Mouse (Mus musculus) adrenal gland, postnatal 36 days (tissue): ENCODE measurements around the gene Depp1. TPM values are rescaled to one million over a fixed set of nuclear protein-coding genes. Genes with fewer than 3 reads are reported as not detected.
"Not testable (repeated sequence)": the region's sequence is repeated elsewhere in the genome, so short reads cannot be mapped to it uniquely, and the experiment has no call there.

Source experiments
- DNase-seq, 2 experiments: peaks; one replicate each; pipeline ENCODE4 v3.0.0; 2021; ENCODE audit warnings: mixed read lengths in 1 of 2
- long read RNA-seq, 2 experiments: library from polyadenylated mRNA; stranded (forward); transcript quantifications; one replicate each; pipeline ENCODE4 v2.0.0; 2021; ENCODE audit warnings: borderline sequencing depth in 2 of 2
- total RNA-seq, 2 experiments: library from RNA; stranded (reverse); gene quantifications; 2 replicates each; pipeline ENCODE4 v1.2.3; 2021

The Depp1 gene
- total RNA-seq: 10 to 100 TPM in 1 of 2 experiments, 1 to 10 TPM in 1; 7.0 to 20.2 TPM
- long read RNA-seq, experiment 1, partial matches to known transcripts: 1 of 7 reads
- long read RNA-seq, experiment 1, other reads (novel, unspliced or antisense): 0 of 7 reads
- long read RNA-seq, experiment 2, partial matches to known transcripts: 0 of 5 reads
- long read RNA-seq, experiment 2, other reads (novel, unspliced or antisense): 0 of 5 reads

DNA sequence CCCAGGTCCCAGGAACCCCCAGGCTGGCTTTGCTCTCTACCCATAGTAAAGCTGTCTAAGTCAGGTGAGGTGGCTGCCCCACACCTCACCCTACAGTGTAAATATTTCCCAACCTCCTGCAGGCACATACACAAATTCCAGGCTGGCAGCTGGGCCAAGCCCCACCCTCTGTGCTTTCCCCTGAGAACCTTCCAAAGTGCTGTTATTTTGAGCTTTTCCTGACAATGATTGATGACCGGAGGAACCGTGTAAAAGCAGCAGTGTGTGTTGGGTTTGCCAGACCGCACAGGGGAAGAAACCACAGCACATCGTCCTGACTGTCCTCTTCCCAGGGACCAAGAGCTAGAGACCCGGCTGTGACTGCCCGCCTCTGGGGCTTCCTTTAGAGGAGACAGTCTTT is at the start of gene Depp1:
Gene Depp1 (plus strand): TSS at position 204 of the 400 bp plus-strand sequence.
- DNase-seq: peak; percentile 42 to 73

DNA sequence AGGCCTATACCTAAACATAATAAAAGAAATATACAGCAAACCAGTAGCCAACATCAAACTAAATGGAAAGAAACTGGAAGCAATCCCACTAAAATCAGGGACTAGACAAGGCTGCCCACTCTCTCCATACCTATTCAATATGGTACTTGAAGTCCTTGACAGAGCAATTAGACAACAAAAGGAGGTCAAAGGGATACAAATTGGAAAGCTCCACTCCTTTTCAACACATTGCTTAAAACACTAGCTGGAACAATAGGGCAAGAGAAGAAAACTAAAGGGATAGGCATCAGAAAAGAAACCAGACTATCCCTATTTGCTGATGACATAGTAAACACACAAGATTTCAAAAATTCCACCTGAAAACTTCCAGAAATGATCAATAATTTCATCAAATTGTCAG is 49.4 kb upstream of the Depp1 start:
- DNase-seq: not testable (repeated sequence)

DNA sequence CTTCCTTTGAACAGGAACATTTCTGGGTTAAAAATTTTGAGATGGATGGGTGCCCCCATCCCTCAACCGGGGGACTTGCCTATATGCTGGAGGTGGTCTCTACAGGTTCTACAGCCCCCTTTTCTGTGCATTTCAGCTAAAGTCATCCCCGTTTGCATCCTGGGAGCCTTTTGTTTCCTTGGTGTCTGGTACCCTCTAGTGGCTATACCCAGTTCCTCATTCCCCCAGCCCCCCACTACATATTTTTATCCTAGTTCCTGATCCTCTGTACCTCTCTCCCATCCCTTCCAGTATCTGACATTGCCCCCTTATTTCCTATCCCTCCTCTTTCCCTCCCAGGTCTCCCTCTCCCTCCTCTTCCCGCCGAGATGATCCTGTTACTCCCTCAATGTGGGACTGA is 43.2 kb upstream of the Depp1 start:
- DNase-seq: no peak

DNA sequence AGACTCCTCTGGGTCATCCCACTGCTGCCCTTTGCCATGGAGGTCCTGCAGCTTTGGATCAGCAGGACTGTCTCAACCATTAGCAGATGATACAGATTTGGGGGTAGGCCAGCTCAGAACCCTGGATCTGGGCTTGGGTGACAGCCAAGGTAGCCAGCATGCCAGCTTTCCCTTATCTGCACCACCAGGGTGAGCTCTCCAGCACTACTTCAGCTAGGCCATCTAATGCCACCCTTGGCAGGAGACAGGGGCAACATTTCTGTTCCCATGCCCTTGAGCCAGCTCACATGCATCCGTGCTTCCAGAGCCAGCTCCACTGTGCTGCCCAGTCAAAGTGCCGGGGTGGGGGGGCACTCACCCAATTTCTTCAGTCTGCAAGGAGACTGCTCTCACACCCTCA is 34.7 kb upstream of the Depp1 start:
- no peak for DNase-seq

DNA sequence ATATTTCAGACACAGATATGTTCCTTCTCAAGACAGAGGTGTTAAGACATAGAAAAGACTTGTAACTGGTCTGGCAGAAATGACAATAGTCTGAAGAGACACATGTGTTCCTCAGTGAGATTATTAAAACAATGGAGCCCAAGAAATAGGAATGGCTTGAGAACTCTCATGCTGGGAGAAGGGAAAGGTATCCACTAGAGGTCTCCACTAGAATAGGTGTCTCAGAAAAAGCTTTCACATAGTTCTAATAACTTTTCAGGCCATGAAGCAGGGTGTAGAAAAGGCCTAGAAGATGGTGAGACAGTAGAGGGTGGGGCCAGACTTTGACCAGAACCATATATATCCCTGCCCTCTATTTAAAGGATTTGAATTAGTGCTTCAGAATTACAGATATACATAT is 32.3 kb upstream of the Depp1 start:
- DNase-seq: no peak

DNA sequence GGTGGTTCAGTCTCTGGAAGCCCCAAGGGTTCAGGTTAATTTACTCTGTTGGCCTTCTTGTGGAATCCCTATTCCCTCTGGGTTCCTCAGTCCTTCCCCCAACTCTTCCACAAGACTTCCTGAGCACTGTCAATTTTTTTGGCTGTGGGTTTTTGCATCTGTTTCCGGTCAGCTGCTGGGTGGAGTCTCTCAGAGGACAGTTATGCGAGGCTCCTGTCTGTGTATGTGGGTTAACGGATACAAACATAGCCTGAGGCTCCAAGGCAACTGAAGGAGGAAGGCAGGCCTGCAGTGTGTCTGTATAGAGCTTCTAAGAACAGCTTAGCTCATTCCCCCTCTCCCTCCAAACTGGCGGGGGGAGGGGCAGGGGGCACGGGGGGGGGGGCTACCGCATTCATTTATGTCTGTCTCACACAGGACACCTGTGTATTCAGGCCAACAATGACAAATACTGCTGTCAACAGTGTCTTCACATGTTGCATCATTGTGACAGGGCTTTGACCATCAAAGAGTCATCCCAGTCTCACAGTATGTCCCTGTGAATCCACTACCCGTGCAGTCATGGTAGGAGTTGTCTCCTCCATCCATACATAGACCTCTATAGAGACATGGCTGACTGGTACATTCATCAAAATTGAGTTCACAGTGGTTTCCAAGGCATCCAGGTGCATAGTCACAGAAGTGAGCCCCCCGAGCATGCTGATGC is 28.9 kb upstream of the Depp1 start:
- no peak for DNase-seq

DNA sequence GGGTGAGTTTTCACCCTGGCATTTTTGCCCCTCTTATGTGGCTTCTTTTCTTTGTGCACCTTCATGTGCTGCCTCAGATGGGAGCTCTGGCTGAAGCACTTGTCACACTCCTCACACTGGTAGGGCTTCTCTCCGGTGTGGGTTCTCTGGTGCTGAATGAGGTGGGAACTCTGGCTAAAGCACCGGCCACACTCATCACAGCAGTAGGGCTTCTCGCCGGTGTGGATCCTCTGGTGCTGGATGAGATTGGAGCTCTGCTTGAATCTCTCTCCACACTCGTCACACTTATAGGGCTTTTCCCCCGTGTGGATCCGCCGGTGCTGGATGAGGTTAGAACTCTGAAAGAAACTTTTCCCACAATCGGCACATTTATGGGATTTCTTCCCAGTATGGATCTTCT is 24.0 kb upstream of the Depp1 start:
- not testable (repeated sequence) for DNase-seq

DNA sequence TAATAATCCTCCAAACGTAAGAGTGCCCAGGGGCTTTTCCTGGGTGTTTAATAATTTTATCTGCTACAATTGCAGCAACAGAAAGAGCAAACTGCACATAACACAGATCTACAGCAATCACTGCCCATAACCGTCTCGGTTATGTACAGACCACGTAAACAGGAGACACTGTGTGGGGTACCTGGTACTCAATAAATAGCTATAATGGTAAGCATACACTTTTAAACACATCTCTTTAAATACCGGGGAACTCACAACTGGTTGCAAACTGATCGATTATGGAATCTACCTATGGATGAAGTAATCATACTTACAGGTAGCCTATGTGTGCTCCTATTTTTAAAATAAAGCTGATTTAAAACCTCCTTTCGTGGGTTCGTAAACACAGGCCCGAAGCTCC is 22.3 kb upstream of the Depp1 start:
- DNase-seq: no peak

DNA sequence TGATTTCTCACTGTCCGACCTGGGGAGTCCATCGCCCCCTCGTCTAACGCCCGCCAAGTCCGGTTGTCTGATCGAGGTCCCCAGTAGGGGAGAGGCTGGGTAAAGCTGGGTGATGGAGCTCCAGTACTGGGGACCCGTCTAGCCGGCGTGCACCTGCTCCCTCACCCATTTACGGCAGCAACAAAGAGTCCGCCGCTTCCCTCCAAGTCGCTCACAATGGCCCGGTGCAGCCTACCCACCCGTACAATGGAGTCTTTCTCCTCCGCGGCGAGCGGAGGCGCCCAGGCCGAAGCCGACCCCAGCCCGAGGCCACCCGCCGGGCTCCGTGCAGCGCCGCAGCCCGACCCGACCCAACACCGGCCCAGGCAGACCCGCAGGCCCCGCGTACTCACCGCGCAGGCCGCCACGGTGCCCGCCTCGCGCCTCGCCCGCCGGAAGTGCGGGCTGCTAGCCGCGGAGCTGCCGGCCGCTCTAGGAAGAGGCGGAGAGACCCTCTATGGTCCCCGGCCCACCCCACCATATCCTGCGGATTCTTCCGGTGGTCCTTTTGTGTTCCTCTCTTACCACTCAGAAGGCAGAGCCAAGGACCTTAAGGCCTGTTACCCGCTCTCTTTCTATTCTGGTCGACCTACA is 21.8 kb upstream of the Depp1 start, which contains the start of gene Zfp422:
Gene Zfp422 (minus strand): TSS at position 461 of the 633 bp plus-strand sequence.
- DNase-seq: peak; percentile 70 to 82

DNA sequence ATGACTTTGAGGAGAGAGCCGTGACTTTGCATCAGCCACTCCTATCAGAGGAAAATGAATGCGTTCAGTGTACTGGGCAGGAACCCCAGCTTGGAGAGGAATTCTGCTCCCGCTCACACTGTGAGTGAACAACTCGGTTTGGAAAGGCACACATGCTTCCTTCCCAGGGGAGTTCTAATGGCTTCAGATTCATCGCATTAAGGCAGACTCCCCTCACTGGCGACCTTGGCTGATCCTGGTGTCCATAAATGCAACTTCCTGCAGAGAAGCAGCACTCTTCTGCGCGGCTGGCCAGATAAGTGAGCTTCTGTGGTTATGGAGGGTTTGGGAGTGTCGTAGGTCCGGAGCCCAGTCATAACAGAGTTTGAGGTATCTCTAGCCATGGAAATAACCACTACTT is 20.6 kb upstream of the Depp1 start:
- no peak for DNase-seq

DNA sequence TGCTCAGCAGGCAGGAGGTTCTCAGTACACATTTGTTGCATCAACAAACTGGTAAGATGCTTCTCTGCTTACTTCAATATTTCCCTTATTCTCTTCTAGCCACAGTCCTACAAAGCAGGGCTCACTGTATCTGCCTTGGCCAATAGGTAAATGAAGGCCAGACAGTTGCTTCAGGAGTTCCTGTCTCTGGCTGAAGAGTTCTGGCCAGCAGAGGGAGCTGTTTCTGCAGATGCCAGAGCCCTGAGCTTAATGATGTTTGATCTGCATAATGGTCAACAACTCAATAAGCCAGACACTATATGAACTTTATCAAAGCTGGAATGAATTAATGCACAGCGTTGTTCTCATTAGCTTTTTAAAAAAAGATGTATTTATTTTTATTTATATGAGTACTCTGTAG is 18.3 kb upstream of the Depp1 start:
- DNase-seq: peak; percentile 83 to 90

DNA sequence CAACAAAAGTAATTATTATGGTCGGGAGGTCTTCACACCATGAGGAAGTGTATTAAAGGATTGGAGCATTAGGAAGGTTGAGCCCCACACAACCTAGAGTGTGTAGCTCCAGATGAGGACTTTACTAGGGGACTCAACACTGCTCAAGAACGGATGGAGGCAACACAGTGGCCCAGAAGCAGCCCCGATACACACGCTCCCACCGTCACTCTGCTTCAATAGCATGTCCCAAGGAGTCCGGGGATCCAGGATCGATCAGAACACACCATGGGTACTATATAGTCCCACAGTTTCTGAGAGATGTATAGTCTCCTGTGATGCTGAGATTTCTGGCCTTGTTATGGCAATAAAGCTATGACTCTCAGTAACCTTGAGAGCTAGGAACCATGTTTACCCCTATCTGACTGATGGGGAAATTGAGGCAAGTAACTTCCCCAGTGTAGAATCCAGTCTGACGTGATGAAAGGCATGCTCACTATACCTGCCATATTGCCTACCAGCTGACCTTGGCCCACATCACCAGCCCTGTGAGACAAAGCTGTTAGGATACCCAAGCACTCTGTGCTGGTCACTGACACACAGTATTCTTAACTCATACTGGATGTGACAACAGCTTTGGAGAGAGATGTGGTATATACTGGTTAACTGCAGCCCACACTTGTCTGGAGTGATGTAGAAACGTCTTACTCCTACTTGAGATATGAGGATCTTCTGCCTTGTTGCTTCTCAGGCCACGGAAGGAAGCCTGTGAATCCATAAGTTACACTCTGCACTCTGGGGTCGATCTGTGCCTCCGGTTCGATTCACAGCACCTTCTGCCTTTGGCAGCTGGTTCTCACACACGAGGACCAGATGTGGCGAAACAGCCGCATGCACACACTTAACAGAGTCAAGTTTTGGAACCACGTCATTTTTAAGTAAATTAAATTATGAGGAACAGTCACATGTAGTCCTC is 16.4 kb upstream of the Depp1 start:
- no peak for DNase-seq

DNA sequence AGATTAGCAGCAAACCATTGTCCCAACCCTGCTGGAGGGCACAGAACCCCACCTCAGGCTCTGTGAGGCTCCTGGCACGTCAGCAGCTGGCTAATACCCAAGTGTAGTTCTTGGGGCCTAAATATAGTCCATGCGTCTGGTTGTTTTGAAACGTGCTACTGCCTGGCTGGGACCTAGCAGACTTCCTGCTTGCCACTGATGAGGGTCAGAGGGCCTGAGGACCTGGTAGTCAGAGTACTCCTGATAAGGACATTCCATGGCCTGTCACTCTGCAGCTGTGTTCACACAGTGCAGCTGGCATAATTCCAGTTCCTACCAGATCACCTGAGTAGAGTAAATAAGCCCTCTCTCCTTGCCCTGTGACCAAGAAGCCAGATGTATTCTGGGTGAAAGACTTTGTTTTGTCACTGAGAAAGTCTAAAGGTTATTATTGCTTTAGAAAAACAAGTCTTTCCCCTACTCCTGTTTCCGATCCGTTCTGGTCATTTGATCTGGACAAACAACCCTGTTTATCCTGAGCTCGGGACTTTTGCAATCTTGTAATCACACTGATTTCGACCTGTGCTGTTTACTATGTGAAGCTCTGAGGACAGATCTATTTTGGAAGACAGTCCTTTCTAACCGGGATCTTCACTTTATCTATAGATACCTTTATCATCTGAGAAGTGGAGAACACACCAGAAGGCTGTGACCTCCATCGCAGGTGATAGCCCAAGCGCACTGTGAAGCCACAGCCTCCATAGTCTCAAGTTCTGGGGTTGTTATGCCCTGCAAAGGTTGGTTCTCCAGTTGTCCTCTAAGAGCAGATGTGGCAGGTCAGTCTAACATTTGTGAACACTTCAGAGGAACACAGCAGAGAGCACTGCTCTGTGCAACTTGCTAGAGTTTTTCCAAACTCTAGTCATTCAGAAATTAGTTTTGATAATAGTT is 14.9 kb upstream of the Depp1 start:
- peak; percentile 49 to 65 for DNase-seq

DNA sequence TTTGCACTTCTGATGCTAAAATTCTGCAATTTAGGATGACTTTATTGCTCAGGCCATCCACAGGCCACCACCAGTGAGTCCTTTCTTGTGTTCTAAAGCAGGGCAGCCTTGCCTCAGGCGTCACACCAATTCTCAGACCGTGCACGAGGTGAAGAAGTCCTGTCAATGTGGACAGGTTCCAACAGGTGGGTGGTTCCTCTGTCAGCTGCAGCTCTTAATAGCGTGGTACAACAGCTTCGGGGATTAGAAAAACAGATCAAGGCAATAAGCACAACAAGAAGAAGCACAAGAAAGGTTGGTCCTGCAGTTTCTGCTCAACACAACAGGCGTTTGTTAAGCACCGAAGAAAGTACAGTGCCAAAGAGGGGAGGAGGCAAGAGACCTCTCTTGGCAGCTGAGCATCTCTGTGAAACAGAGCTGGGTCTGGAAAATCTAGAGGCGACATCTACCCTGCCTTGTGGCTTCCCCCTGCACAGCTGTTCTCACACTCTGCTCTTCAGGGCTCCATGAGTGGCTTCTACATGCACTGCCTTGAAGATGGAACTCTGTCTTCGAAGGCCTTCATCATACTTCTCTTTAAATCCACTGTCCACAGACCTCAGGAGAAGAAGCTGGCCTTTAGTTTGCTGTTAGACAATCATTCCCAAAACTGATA is 13.7 kb upstream of the Depp1 start:
- no peak for DNase-seq

DNA sequence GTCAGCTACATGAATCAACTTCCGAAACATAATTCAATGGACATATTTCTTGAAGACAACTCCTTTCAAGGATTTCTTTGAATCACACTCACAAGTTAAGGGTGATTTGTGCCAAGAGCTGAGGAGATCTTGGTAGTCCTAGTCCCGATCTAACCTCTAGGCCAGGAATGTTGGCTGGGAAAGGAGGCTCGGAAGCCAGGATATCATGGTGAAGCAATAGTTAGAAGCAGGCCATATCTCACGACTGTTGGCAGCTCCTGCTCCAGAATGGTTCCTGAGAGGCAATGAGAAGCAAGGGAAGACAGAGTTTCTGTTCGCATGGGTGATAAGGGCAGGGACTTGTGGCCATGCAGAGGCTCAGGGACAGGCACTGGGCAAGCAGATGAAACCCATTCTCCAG is 12.9 kb upstream of the Depp1 start:
- DNase-seq: peak; percentile 20 to 32

DNA sequence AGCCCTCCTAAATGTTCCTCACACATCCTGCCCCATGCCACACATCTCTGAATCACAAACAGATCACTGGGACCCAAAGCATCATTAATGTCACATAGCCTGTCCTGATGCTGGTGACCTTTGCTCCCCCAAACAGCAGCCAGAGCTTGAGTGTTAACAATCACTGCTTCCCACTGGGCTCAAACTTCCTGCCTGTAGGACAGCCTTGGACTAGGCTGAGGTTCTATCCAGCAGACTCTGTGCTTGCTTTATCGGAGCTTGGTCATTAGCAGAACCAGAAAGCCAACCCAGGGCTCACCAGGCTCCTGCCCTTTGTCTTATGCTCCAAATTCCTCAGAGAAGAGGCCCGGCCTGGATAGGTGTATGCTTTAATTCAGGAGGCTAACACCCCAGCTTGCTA is 11.5 kb upstream of the Depp1 start:
- DNase-seq: no peak

DNA sequence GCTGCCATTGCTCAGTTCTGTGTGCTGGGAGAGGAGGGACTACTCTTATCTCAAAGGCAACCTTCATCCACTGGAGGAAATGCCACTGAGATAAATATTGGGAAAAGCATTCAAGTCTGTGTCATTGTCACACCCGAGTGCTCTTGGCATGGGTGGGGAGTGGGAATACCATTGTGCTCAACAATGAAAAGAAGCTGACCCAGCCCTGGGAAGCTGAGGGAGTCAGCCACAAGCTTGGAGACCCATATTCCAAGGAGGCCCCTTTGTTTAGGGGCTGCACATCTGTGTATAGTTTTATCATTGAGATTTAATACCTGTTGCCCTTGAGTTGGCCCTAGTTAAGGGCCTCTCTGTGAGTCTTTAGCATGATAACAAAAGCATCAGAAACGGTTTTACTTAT is 10.7 kb upstream of the Depp1 start:
- no peak for DNase-seq

DNA sequence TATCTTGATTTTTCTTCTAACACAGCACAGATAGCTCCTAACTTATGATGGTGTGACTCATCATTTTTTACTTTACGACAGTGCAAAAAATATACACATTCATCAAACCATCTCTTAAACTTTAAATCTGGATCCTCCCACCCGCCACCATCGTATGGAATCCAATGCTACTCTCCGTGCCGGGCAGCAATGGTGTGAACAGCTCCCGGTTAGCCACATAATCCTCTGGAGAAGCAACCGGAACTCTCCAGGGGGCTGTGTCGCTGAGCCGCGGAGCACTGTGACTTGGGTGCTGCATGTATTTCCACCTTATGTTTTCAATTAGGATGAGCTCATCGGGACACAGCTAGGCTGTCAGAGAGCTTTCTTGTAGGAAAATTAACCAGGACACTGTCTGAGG is 7.5 kb upstream of the Depp1 start:
- DNase-seq: no peak

DNA sequence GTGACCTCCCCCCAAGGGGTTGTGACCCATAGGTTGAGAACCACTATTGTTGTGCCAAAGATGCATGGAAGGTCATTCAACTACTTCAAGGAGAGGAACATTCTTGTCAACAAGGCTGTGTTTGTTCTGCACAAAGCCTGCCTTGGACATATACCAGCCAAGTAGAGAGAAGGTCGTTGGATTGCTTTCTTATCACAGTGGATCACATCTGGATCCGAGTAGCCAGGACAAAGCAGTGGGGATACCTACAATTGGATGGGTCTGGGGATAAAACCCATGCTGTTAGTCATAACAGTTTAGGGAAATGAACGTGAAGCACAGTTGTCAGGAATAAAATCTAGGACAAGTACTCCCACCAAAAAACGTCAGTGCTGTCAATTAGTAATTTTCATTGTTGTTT is 6.5 kb upstream of the Depp1 start:
- no peak for DNase-seq

DNA sequence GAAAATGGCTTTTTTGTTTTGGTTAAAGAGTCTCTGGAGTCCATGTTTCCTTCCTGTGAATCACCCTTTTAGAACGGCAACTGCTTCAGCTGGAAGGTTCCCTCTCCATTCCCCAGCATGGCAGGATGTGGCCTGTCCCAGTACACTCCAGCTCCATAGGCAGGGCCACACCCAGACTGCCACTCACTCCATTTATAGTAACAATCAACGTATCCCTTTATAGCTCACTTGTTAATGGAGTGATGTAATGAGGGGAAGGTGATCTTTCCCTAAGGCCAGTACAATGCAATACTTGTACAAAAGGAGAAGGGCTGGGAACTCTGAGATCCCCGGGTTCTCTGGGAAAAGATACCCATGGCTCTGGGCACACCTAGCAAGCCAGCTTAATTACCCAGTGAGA is 6.1 kb upstream of the Depp1 start:
- DNase-seq: no peak

DNA sequence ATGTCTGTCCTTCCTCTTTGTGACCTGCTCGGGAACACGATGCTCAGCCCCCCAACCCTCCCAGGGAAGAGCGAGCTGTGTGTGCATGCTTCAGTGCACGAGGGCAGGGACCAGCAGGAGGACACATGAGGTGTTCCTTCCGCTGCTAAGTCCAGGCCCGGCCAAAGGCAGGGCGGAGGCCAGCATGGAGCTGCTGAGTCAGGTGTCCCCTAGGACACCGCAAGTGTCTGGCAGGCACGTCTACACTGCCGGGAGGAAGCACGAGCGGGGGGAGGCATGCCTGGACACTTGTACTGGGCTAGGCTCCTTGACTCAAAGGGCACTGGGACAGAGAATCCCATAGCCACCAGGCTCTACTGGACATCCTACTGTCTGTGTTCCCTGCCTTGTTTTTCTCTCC is 2.6 kb upstream of the Depp1 start:
- DNase-seq: peak; percentile 46 to 52
